Mouse (Mus musculus): Measurements from ENCODE around the gene Mlh1.

- TF ChIP-seq CTCF (IDR thresholded peaks at IDR 0.05; ENCODE audit: low read depth, low read length), result no peak
- TF ChIP-seq POLR2A (IDR thresholded peaks at IDR 0.05; ENCODE audit: borderline replicate concordance, low read depth, low read length), result no peak
These were observed 3.6 kb downstream of the Mlh1 start for GRCm38 (mm10) chr9:111267998-111268397.
